Mouse (Mus musculus) gastrocnemius, postnatal 36 days (tissue): ENCODE measurements around the gene Map2k2. TPM values are rescaled to one million over a fixed set of nuclear protein-coding genes. Genes with fewer than 3 reads are reported as not detected.

Source experiments
- DNase-seq, 2 experiments: peaks; one replicate each; pipeline ENCODE4 v3.0.0; 2022
- intact Hi-C: fragments of 180-260 bp; cut with DNase I; formaldehyde crosslinking; loops from one replicate; pipeline ENCODE4 v1.15.1; 2025
- total RNA-seq, 2 experiments: library from RNA; stranded (reverse); gene quantifications; 2 replicates each; pipeline ENCODE4 v1.2.3; 2021

The Map2k2 gene
- total RNA-seq, 2 experiments from 2014 or later = 160 to 174 TPM

- DNase-seq = no peak
- intact Hi-C loops = no loop called here
These were observed 13.1 kb upstream of the Map2k2 start for GRCm38 (mm10) chr10:81092465-81093250.

GRCm38 (mm10) chr10:81094931-81095678, 10.6 kb upstream of the Map2k2 start:
- no peak for DNase-seq
- intact Hi-C loops = no loop called here

GRCm38 (mm10) chr10:81106113-81106721, 502 bp downstream of the Map2k2 start:
- peak; percentile 82 to 87 for DNase-seq
- intact Hi-C loops = no loop called here

- intact Hi-C loops = no loop called here
- no peak for DNase-seq
These were observed 7.2 kb downstream of the Map2k2 start for GRCm38 (mm10) chr10:81112946-81113345.

- no peak for DNase-seq
- intact Hi-C loops = no loop called here
These were observed 13.9 kb downstream of the Map2k2 start for GRCm38 (mm10) chr10:81119625-81120024.

- no peak for DNase-seq
- intact Hi-C loops = no loop called here
These were observed 14.9 kb downstream of the Map2k2 start for GRCm38 (mm10) chr10:81120650-81121049.

- DNase-seq = no peak
- intact Hi-C loops = no loop called here
These were observed 17.2 kb downstream of the Map2k2 start for GRCm38 (mm10) chr10:81122889-81123288.

GRCm38 (mm10) chr10:81123500-81123899, 17.8 kb downstream of the Map2k2 start:
- DNase-seq = no peak
- intact Hi-C loops = no loop called here

GRCm38 (mm10) chr10:81134181-81134587, 28.5 kb downstream of the Map2k2 start:
- intact Hi-C loops = no loop called here
- peak; percentile 58 to 70 for DNase-seq

GRCm38 (mm10) chr10:81134966-81135681, 29.4 kb downstream of the Map2k2 start, which contains the start of gene Zbtb7a:
TSS of gene Zbtb7a (plus strand) at chr10:81135220.
- intact Hi-C loops = loop anchor here (5.0 kb wide), 1 partner anchor 37 kb away; no protein-coding TSS in a partner anchor
- DNase-seq = no peak

GRCm38 (mm10) chr10:81135831-81136705, 30.4 kb downstream of the Map2k2 start:
- peak; percentile 64 to 73 for DNase-seq
- intact Hi-C loops = loop anchor here (5.0 kb wide), 1 partner anchor 36 kb away; no protein-coding TSS in a partner anchor

GRCm38 (mm10) chr10:81136706-81137231, 31.1 kb downstream of the Map2k2 start:
- intact Hi-C loops = loop anchor here (5.0 kb wide), 1 partner anchor 36 kb away; no protein-coding TSS in a partner anchor
- DNase-seq = peak; percentile 76 to 79

- intact Hi-C loops = loop anchor here (5.0 kb wide), 1 partner anchor 35 kb away; no protein-coding TSS in a partner anchor
- DNase-seq = peak; percentile 99
These were observed 31.8 kb downstream of the Map2k2 start for GRCm38 (mm10) chr10:81137252-81138130.

- DNase-seq = no peak
- intact Hi-C loops = loop anchor here (5.0 kb wide), 1 partner anchor 34 kb away; no protein-coding TSS in a partner anchor
These were observed 32.5 kb downstream of the Map2k2 start for GRCm38 (mm10) chr10:81138131-81138782.

GRCm38 (mm10) chr10:81138821-81139528, 33.3 kb downstream of the Map2k2 start:
- DNase-seq = no peak
- intact Hi-C loops = loop anchor here (5.0 kb wide), 1 partner anchor 33 kb away; no protein-coding TSS in a partner anchor

GRCm38 (mm10) chr10:81139529-81139846, 33.8 kb downstream of the Map2k2 start:
- no peak for DNase-seq
- intact Hi-C loops = loop anchor here (5.0 kb wide), 1 partner anchor 33 kb away; no protein-coding TSS in a partner anchor

- intact Hi-C loops = no loop called here
- DNase-seq = no peak
These were observed 34.3 kb downstream of the Map2k2 start for GRCm38 (mm10) chr10:81140005-81140404.
